Mouse (Mus musculus) testis, adult 2 months (tissue): ENCODE measurements around the gene Cplx3.

Experiments
- CTCF ChIP-seq: fragments of 200-500 bp; IDR thresholded peaks from 2 replicates; pipeline ENCODE4 v1.5.1; 2012; ENCODE audit warnings: low read depth, mild to moderate bottlenecking, inconsistent platforms, low read length, moderate library complexity; ENCODE audit not compliant: control insufficient read depth, insufficient read depth, insufficient replicate concordance
- POLR2A ChIP-seq: fragments of 200-500 bp; IDR thresholded peaks from 2 replicates; pipeline ENCODE4 v1.6.1; 2012; ENCODE audit warnings: low read depth, mild to moderate bottlenecking, inconsistent platforms, low read length, moderate library complexity; ENCODE audit not compliant: control insufficient read depth

- TF ChIP-seq POLR2A (no peak), CTCF (no peak)
Measured at GRCm38 (mm10) chr9:57637272-57637671, 31.2 kb upstream of the Cplx3 start.
